Mouse (Mus musculus) kidney, embryonic 15.5 days (tissue): ENCODE data around the gene Reln. TPM values are rescaled to one million over a fixed set of nuclear protein-coding genes. Genes with fewer than 3 reads are reported as not detected.

Experiments
- ATAC-seq: fragments of 200-750 bp; cut with Nextera tagmentation; replicated peaks from 2 replicates; pipeline ENCODE4 v1.8.0; 2017; ENCODE audit warnings: moderate TSS enrichment; ENCODE audit not compliant: low FRiP score
- H3K27ac ChIP-seq: fragments of 300-500 bp; sonication (generic); 2 replicates; pipeline ENCODE4 v1.5.1; 2015; ENCODE audit warnings: mild to moderate bottlenecking, inconsistent platforms
- H3K27me3 ChIP-seq: fragments of 300-500 bp; sonication (generic); 2 replicates; pipeline ENCODE4 v1.6.1; 2015; ENCODE audit warnings: inconsistent platforms
- H3K36me3 ChIP-seq: fragments of 300-500 bp; sonication (generic); 2 replicates; pipeline ENCODE4 v1.6.1; 2015; ENCODE audit warnings: inconsistent platforms
- H3K4me1 ChIP-seq: fragments of 300-500 bp; sonication (generic); 2 replicates; pipeline ENCODE4 v1.6.1; 2015; ENCODE audit warnings: inconsistent platforms
- H3K4me2 ChIP-seq: fragments of 300-500 bp; sonication (generic); 2 replicates; pipeline ENCODE4 v1.6.1; 2015; ENCODE audit warnings: moderate library complexity, mild to moderate bottlenecking, inconsistent platforms
- H3K4me3 ChIP-seq: fragments of 300-500 bp; sonication (generic); replicated peaks from 2 replicates; pipeline ENCODE4 v1.5.1; 2015; ENCODE audit warnings: mild to moderate bottlenecking, inconsistent platforms
- H3K9ac ChIP-seq: fragments of 300-500 bp; sonication (generic); 2 replicates; pipeline ENCODE4 v1.6.1; 2015; ENCODE audit warnings: mild to moderate bottlenecking, inconsistent platforms
- H3K9me3 ChIP-seq: fragments of 300-500 bp; sonication (generic); replicated peaks from 2 replicates; pipeline ENCODE4 v1.6.1; 2016; ENCODE audit warnings: inconsistent platforms
- WGBS: fragments of 180-500 bp; shearing (Covaris S2); methylation state at CpG from one replicate; pipeline ENCODE4 v1.1.7; 2015; ENCODE audit warnings: mixed read lengths; 5-methylcytosine and 5-hydroxymethylcytosine counted together
- polyA plus RNA-seq: library from polyadenylated mRNA; unstranded; fragments of >200 nt; fragmentation: Nextera tagmentation; extraction: Ambion mirVana; gene quantifications from 2 replicates; pipeline ENCODE4 v1.2.1, GENCODE M21; 2015

Gene Reln
- polyA plus RNA-seq, 1 experiment from 2014 or later: 13.0 TPM

GRCm38 (mm10) chr5:22303709-22304108 lies 40.8 kb downstream of the Reln start:
- H3K9me3 ChIP-seq: no peaks in the 10 kb centered on the region
- no peak overlapping the region for H3K4me2 ChIP-seq
- no peaks in the 10 kb centered on the region for H3K27me3 ChIP-seq
- no peak overlapping the region for H3K27ac ChIP-seq
- H3K4me1 ChIP-seq: no peaks in the 10 kb centered on the region
- H3K9ac ChIP-seq: no peak overlapping the region
- no peak for ATAC-seq
- H3K36me3 ChIP-seq: no peaks in the 10 kb centered on the region
- 70% methylated on average over 1 of the region's 1 CpGs for WGBS
- no peak overlapping the region for H3K4me3 ChIP-seq

- no peak for ATAC-seq
- no peaks in the 10 kb centered on the region for H3K36me3 ChIP-seq
- no peak overlapping the region for H3K4me2 ChIP-seq
- H3K4me1 ChIP-seq: no peaks in the 10 kb centered on the region
- H3K27me3 ChIP-seq: no peaks in the 10 kb centered on the region
- no peak overlapping the region for H3K27ac ChIP-seq
- 76% methylated on average over 5 of the region's 5 CpGs for WGBS
- no peak overlapping the region for H3K4me3 ChIP-seq
- H3K9me3 ChIP-seq: no peaks in the 10 kb centered on the region
- no peak overlapping the region for H3K9ac ChIP-seq
Observed at GRCm38 (mm10) chr5:22302309-22302708, 42.2 kb downstream of the Reln start.

- Histone ChIP-seq H3K4me2 (no peak overlapping the region), H3K27me3 (no peaks in the 10 kb centered on the region), H3K36me3 (no peaks in the 10 kb centered on the region), H3K4me1 (no peaks in the 10 kb centered on the region), H3K9ac (no peak overlapping the region), H3K27ac (no peak overlapping the region), H3K9me3 (no peaks in the 10 kb centered on the region), H3K4me3 (no peak overlapping the region)
- WGBS: 84% methylated on average over 5 of the region's 5 CpGs
- no peak for ATAC-seq
Observed at GRCm38 (mm10) chr5:22300788-22301187, 43.7 kb downstream of the Reln start.

GRCm38 (mm10) chr5:22300046-22300445 lies 44.5 kb downstream of the Reln start:
- 90% methylated on average over 6 of the region's 6 CpGs for WGBS
- H3K36me3 ChIP-seq: no peaks in the 10 kb centered on the region
- no peak overlapping the region for H3K9ac ChIP-seq
- H3K9me3 ChIP-seq: no peaks in the 10 kb centered on the region
- ATAC-seq: no peak
- H3K4me1 ChIP-seq: no peaks in the 10 kb centered on the region
- H3K4me3 ChIP-seq: no peak overlapping the region
- no peak overlapping the region for H3K4me2 ChIP-seq
- H3K27me3 ChIP-seq: no peaks in the 10 kb centered on the region
- H3K27ac ChIP-seq: no peak overlapping the region

- Histone ChIP-seq H3K9me3 (no peaks in the 10 kb centered on the region), H3K27ac (no peak overlapping the region), H3K9ac (no peak overlapping the region), H3K27me3 (no peaks in the 10 kb centered on the region), H3K4me2 (no peak overlapping the region), H3K36me3 (no peaks in the 10 kb centered on the region), H3K4me1 (no peaks in the 10 kb centered on the region), H3K4me3 (no peak overlapping the region)
- WGBS: 87% methylated on average over 6 of the region's 6 CpGs
- no peak for ATAC-seq
Observed at GRCm38 (mm10) chr5:22295161-22295560, 49.3 kb downstream of the Reln start.

- whole genome bisulfite sequencing: 82% methylated on average over 4 of the region's 4 CpGs
- Histone ChIP-seq H3K9ac (no peak overlapping the region), H3K27me3 (no peaks in the 10 kb centered on the region), H3K4me2 (no peak overlapping the region), H3K27ac (no peak overlapping the region), H3K36me3 (no peaks in the 10 kb centered on the region), H3K4me3 (no peak overlapping the region), H3K4me1 (no peaks in the 10 kb centered on the region), H3K9me3 (no peaks in the 10 kb centered on the region)
- no peak for ATAC-seq
Observed at GRCm38 (mm10) chr5:22291409-22291808, 53.1 kb downstream of the Reln start.

GRCm38 (mm10) chr5:22285396-22285795 lies 59.1 kb downstream of the Reln start:
- Histone ChIP-seq H3K4me3 (no peak overlapping the region), H3K9me3 (no peaks in the 10 kb centered on the region), H3K9ac (no peak overlapping the region), H3K4me1 (no peaks in the 10 kb centered on the region), H3K4me2 (no peak overlapping the region), H3K36me3 (no peaks in the 10 kb centered on the region), H3K27me3 (no peaks in the 10 kb centered on the region), H3K27ac (no peak overlapping the region)
- 88% methylated on average over 4 of the region's 4 CpGs for WGBS
- no peak for ATAC-seq

- no peaks in the 10 kb centered on the region for H3K27me3 ChIP-seq
- no peaks in the 10 kb centered on the region for H3K4me1 ChIP-seq
- H3K9ac ChIP-seq: no peak overlapping the region
- H3K4me3 ChIP-seq: no peak overlapping the region
- H3K36me3 ChIP-seq: no peaks in the 10 kb centered on the region
- H3K27ac ChIP-seq: no peak overlapping the region
- WGBS: 72% methylated on average over 7 of the region's 7 CpGs
- H3K9me3 ChIP-seq: no peaks in the 10 kb centered on the region; the same call in 1 of the 2 replicates
- ATAC-seq: no peak
- no peak overlapping the region for H3K4me2 ChIP-seq
Observed at GRCm38 (mm10) chr5:22282141-22282665, 62.3 kb downstream of the Reln start.

- Histone ChIP-seq H3K27ac (no peak overlapping the region), H3K9ac (no peak overlapping the region), H3K36me3 (no peaks in the 10 kb centered on the region), H3K9me3 (no peaks in the 10 kb centered on the region; the same call in 1 of the 2 replicates), H3K4me2 (no peak overlapping the region), H3K27me3 (no peaks in the 10 kb centered on the region), H3K4me1 (no peaks in the 10 kb centered on the region), H3K4me3 (no peak overlapping the region)
- ATAC-seq: no peak
- 58% methylated on average over 2 of the region's 2 CpGs for WGBS
Observed at GRCm38 (mm10) chr5:22280534-22281164, 63.9 kb downstream of the Reln start.

GRCm38 (mm10) chr5:22279201-22279600 lies 65.3 kb downstream of the Reln start:
- no peak overlapping the region for H3K4me2 ChIP-seq
- H3K27me3 ChIP-seq: no peaks in the 10 kb centered on the region
- H3K4me1 ChIP-seq: no peaks in the 10 kb centered on the region
- ATAC-seq: no peak
- no peaks in the 10 kb centered on the region; the same call in 1 of the 2 replicates for H3K9me3 ChIP-seq
- H3K4me3 ChIP-seq: no peak overlapping the region
- H3K9ac ChIP-seq: no peak overlapping the region
- 82% methylated on average over 4 of the region's 4 CpGs for WGBS
- no peaks in the 10 kb centered on the region for H3K36me3 ChIP-seq
- no peak overlapping the region for H3K27ac ChIP-seq

GRCm38 (mm10) chr5:22274134-22274533 lies 70.4 kb downstream of the Reln start:
- Histone ChIP-seq H3K4me1 (no peaks in the 10 kb centered on the region), H3K36me3 (no peaks in the 10 kb centered on the region), H3K4me2 (no peak overlapping the region), H3K9me3 (no peaks in the 10 kb centered on the region; the same call in 1 of the 2 replicates), H3K27me3 (no peaks in the 10 kb centered on the region), H3K27ac (no peak overlapping the region), H3K4me3 (no peak overlapping the region), H3K9ac (no peak overlapping the region)
- 83% methylated on average over 4 of the region's 4 CpGs for WGBS
- no peak for ATAC-seq

- no peaks in the 10 kb centered on the region for H3K9me3 ChIP-seq
- no peak overlapping the region for H3K9ac ChIP-seq
- no peak for ATAC-seq
- no peaks in the 10 kb centered on the region for H3K36me3 ChIP-seq
- no peaks in the 10 kb centered on the region for H3K27me3 ChIP-seq
- H3K27ac ChIP-seq: no peak overlapping the region
- no peak overlapping the region for H3K4me3 ChIP-seq
- no peak overlapping the region for H3K4me2 ChIP-seq
- no peaks in the 10 kb centered on the region for H3K4me1 ChIP-seq
- WGBS: 73% methylated on average over 6 of the region's 6 CpGs
Observed at GRCm38 (mm10) chr5:22266489-22267301, 77.8 kb downstream of the Reln start.
